11 mouse cellular contexts compared by ENCODE assay signal in the genomic region with DNA sequence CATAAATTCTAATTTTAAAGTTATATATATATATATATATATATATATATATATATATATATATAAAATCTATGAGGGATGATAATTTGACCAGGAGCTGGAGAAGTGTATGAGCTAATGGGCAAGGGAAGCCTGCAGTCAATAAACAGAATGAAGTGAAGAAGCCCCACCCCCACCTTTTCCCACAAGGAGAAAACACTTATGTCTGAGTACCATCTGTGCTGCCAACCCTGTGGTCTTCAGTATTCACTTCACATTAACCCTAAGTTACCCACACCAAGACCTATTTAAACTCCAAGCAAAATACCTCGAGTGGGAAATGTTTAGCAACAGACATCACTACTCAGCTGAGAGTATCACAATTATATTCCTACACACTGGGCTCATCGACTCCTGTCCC. TPM values are rescaled to one million over a fixed set of nuclear protein-coding genes. Genes with fewer than 3 reads are reported as not detected.
DNase-seq lines count a peak whose midpoint lies in the region; ATAC-seq and TF ChIP-seq lines count a peak whose summit lies in the region.
"Had no signal": no experiment of that assay in that cellular context is flagged by ENCODE, and none has a peak within 500 bp of the region (broad histone marks: within the 10 kb centered on the region; RNA-seq: fewer than 3 reads in every experiment).

No protein-coding gene starts in this region.

- DNase-seq in brain, embryonic 14.5 days (ENCODE audit: low read depth), result peak; percentile 92
- DNase-seq in forebrain, embryonic 10.5 days (ENCODE audit: extremely low spot score, low spot score), result no peak
- no peak for DNase-seq in heart, adult 2 months
- DNase-seq in ovary, postnatal 36 days (ENCODE audit: low spot score), result no peak
- DNase-seq in adrenal gland, postnatal 14 days, result no peak
- DNase-seq: heart, postnatal 36 days; lung, embryonic 14.5 days; thymus, adult 18-20 months had no signal

- H3K9me3 ChIP-seq in forebrain, embryonic 10.5 days, result no peaks in the 10 kb centered on the region
- no peaks in the 10 kb centered on the region for H3K9me3 ChIP-seq in hindbrain, embryonic 13.5 days
- H3K9me3 ChIP-seq in midbrain, embryonic 15.5 days, result no peaks in the 10 kb centered on the region

- H3K4me1 ChIP-seq in forebrain, embryonic 10.5 days, result peaks cover 54% of the 10 kb centered on the region
- H3K4me1 ChIP-seq in hindbrain, embryonic 13.5 days (replicated peaks), result peaks cover 45% of the 10 kb centered on the region
- H3K4me1 ChIP-seq in midbrain, embryonic 15.5 days, result peaks cover 37% of the 10 kb centered on the region
- no peaks in the 10 kb centered on the region for H3K4me1 ChIP-seq in heart, adult 2 months (ENCODE audit: control insufficient read depth, insufficient read depth, low read length)

- no peaks in the 10 kb centered on the region for H3K79me2 ChIP-seq in heart, adult 2 months (replicated peaks; ENCODE audit: control insufficient read depth, insufficient read depth, low read length)

- H3K4me2 ChIP-seq in hindbrain, embryonic 13.5 days, result peak overlapping the region; percentile 43
- H3K4me2 ChIP-seq in midbrain, embryonic 15.5 days, result peak overlapping the region; percentile 41; the same call in 1 of the 2 replicates

- no peak for TF ChIP-seq EP300 in heart, adult 2 months (IDR thresholded peaks at IDR 0.05; ENCODE audit: insufficient read depth, low read depth, low read length)

- WGBS in forebrain, embryonic 10.5 days, result 57% methylated on average over 2 of the region's 2 CpGs
- WGBS in hindbrain, embryonic 13.5 days, result 41% methylated on average over 2 of the region's 2 CpGs
- 26% methylated on average over 2 of the region's 2 CpGs for WGBS in midbrain, embryonic 15.5 days
- 65% methylated on average over 2 of the region's 2 CpGs for WGBS in heart, adult 2 months

- no peak overlapping the region for H3K9ac ChIP-seq in hindbrain, embryonic 13.5 days
- no peak overlapping the region for H3K9ac ChIP-seq in midbrain, embryonic 15.5 days
- no peak overlapping the region for H3K9ac ChIP-seq in heart, adult 2 months (ENCODE audit: low read depth, low read length)
- H3K9ac ChIP-seq: lung, embryonic 14.5 days had no signal

- no peaks in the 10 kb centered on the region for H3K36me3 ChIP-seq in forebrain, embryonic 10.5 days (replicated peaks)
- no peaks in the 10 kb centered on the region for H3K36me3 ChIP-seq in hindbrain, embryonic 13.5 days
- no peaks in the 10 kb centered on the region for H3K36me3 ChIP-seq in midbrain, embryonic 15.5 days (replicated peaks)
- no peaks in the 10 kb centered on the region for H3K36me3 ChIP-seq in heart, adult 2 months (ENCODE audit: control insufficient read depth, insufficient read depth, low read length)

- no peak for ATAC-seq in hindbrain, embryonic 13.5 days (ENCODE audit: low FRiP score)
- ATAC-seq in midbrain, embryonic 15.5 days (replicated peaks), result no peak

- TF ChIP-seq CTCF in brain, embryonic 14.5 days (IDR thresholded peaks at IDR 0.05; ENCODE audit: borderline replicate concordance, extremely low read depth, insufficient read depth, insufficient read length), result no peak
- no peak for TF ChIP-seq CTCF in heart, adult 2 months (IDR thresholded peaks at IDR 0.05)

- no peak for TF ChIP-seq POLR2A in brain, embryonic 14.5 days (IDR thresholded peaks at IDR 0.05; ENCODE audit: borderline replicate concordance, extremely low read depth, insufficient read depth, insufficient read length, poor library complexity, severe bottlenecking)
- TF ChIP-seq POLR2A in heart, adult 2 months (IDR thresholded peaks at IDR 0.05; ENCODE audit: insufficient read depth, low read depth, low read length), result no peak

- H3K4me3 ChIP-seq in forebrain, embryonic 10.5 days, result no peak overlapping the region
- no peak overlapping the region for H3K4me3 ChIP-seq in hindbrain, embryonic 13.5 days
- H3K4me3 ChIP-seq in midbrain, embryonic 15.5 days, result no peak overlapping the region
- H3K4me3 ChIP-seq in heart, adult 2 months, result no peak overlapping the region

- peaks cover 15% of the 10 kb centered on the region for H3K27me3 ChIP-seq in forebrain, embryonic 10.5 days (ENCODE audit: poor library complexity, severe bottlenecking)
- H3K27me3 ChIP-seq in hindbrain, embryonic 13.5 days, result 0 out of 2 replicates have a peak, but pooled peaks cover 4% of the 10 kb centered on the region
- H3K27me3 ChIP-seq in midbrain, embryonic 15.5 days (replicated peaks), result no peaks in the 10 kb centered on the region
- H3K27me3 ChIP-seq in heart, adult 2 months (ENCODE audit: control insufficient read depth, insufficient read depth, low read length), result 0 out of 2 replicates have a peak, but pooled peaks cover 2% of the 10 kb centered on the region

- intact Hi-C loops in heart, adult 2 months (cut with DNase I), result no loop called here

- H3K27ac ChIP-seq in forebrain, embryonic 10.5 days, result peak overlapping the region; percentile 85
- peak overlapping the region; percentile 90 for H3K27ac ChIP-seq in hindbrain, embryonic 13.5 days
- peak overlapping the region; percentile 79 for H3K27ac ChIP-seq in midbrain, embryonic 15.5 days
- H3K27ac ChIP-seq in heart, adult 2 months, result no peak overlapping the region

RNA-seq across cellular contexts. Expression of a gene that starts 53.8 kb away (rescaled TPM):
- polyA plus RNA-seq in brain, embryonic 14.5 days (2012; rRNA removed), result 2.3 and 2.7 TPM in 2 replicates
- polyA plus RNA-seq in forebrain, embryonic 10.5 days (2016; fragmentation: Nextera tagmentation; extraction: Ambion mirVana), result 2.4 and 2.5 TPM in 2 replicates
- 2.5 and 3.2 TPM in 2 replicates for polyA plus RNA-seq in hindbrain, embryonic 13.5 days (2015; fragmentation: Nextera tagmentation; extraction: Ambion mirVana)
- polyA plus RNA-seq in midbrain, embryonic 15.5 days (2015; fragmentation: Nextera tagmentation; extraction: Ambion mirVana), result 3.0 and 3.1 TPM in 2 replicates
- not detected for total RNA-seq in heart, adult 2 months (2021)
- 0.06 TPM in 1 of 2 replicates, not detected in the other for polyA plus RNA-seq in heart, adult 2 months (2012; rRNA removed)
- 0.34 and 0.52 TPM in 2 replicates for total RNA-seq in adrenal gland, postnatal 14 days (2021)
- total RNA-seq: gastrocnemius, adult 8-10 months; heart, postnatal 36 days had no signal
